Mouse (Mus musculus) hindbrain, embryonic 13.5 days (tissue): ENCODE results near the gene Hmox2. TPM values are rescaled to one million over a fixed set of nuclear protein-coding genes. Genes with fewer than 3 reads are reported as not detected.
A peak's percentile ranks its signal among the peaks of the same experiment; 100 is the strongest.

Experiments used
- ATAC-seq: fragments of 200-750 bp; cut with Nextera tagmentation; 2 replicates; pipeline ENCODE4 v1.8.0; 2017; ENCODE audit warnings: moderate TSS enrichment; ENCODE audit not compliant: low FRiP score
- H3K27ac ChIP-seq: fragments of 300-500 bp; sonication (generic); 2 replicates; pipeline ENCODE4 v1.5.1; 2015; ENCODE audit warnings: inconsistent platforms, mild to moderate bottlenecking, moderate library complexity
- H3K27me3 ChIP-seq: fragments of 300-500 bp; sonication (generic); 2 replicates; pipeline ENCODE4 v1.6.1; 2015; ENCODE audit warnings: mild to moderate bottlenecking, inconsistent platforms
- H3K36me3 ChIP-seq: fragments of 300-500 bp; sonication (generic); 2 replicates; pipeline ENCODE4 v1.6.1; 2015; ENCODE audit warnings: mild to moderate bottlenecking, inconsistent platforms
- H3K4me1 ChIP-seq: fragments of 300-500 bp; sonication (generic); replicated peaks from 2 replicates; pipeline ENCODE4 v1.6.1; 2015; ENCODE audit warnings: inconsistent platforms
- H3K4me2 ChIP-seq: fragments of 300-500 bp; sonication (generic); 2 replicates; pipeline ENCODE4 v1.6.1; 2015; ENCODE audit warnings: inconsistent platforms, mild to moderate bottlenecking, moderate library complexity
- H3K4me3 ChIP-seq: fragments of 300-500 bp; sonication (generic); 2 replicates; pipeline ENCODE4 v1.5.1; 2015; ENCODE audit warnings: mild to moderate bottlenecking, inconsistent platforms
- H3K9ac ChIP-seq: fragments of 300-500 bp; sonication (generic); 2 replicates; pipeline ENCODE4 v1.6.1; 2015; ENCODE audit warnings: mild to moderate bottlenecking, inconsistent platforms
- H3K9me3 ChIP-seq: fragments of 300-500 bp; sonication (generic); 2 replicates; pipeline ENCODE4 v1.6.1; 2016; ENCODE audit warnings: inconsistent platforms
- WGBS: fragments of 180-500 bp; shearing (Covaris S2); methylation state at CpG from one replicate; pipeline ENCODE4 v1.1.7; 2015; 5-methylcytosine and 5-hydroxymethylcytosine counted together
- polyA plus RNA-seq: library from polyadenylated mRNA; unstranded; fragments of >200 nt; fragmentation: Nextera tagmentation; extraction: Ambion mirVana; gene quantifications from 2 replicates; pipeline ENCODE4 v1.2.1, GENCODE M21; 2015

The Hmox2 gene
- polyA plus RNA-seq, 1 experiment from 2014 or later = 96.7 TPM

DNA sequence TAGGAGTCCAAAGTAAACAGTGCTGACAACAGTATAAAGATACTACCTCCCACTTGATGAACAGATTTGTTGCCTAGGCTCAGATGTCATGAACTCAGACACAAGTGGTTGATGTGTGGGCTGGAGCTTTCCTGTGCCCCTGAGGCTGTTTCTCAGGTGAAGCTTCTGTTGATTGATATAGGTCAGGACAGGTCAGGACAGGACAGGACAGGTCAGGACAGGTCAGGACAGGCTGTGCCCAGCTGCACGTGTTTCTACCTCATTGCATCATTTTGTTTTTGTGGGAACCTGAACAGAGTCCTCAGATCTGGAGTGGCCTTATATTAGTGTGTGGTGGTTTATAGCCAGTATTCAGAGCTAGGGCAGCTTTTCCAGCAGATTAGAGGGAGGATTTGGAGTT lies 23.5 kb upstream of the Hmox2 start:
- H3K4me3 ChIP-seq = no peak overlapping the region
- no peak for ATAC-seq
- WGBS = 74% methylated on average over 1 of the region's 1 CpGs

DNA sequence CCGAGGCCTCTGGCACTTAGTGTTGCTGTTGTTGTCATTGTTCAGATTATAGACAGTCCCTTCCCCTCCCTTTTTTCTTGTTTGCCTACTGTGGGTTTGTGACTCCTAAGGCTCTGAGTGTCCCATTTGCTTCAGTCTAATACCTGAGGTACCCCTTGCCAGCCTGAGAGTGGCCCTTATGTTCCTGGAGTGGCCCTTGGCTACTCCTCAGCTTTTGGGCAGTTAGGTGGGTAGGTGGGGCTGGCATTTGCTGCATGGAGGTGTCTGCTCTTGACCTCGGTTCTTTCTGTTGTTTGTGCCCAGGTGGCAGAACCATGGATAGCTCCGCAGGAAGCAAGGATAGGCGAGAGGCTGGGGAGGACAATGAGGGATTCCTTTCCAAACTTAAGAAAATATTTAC lies 20.6 kb upstream of the Hmox2 start:
- no peak for ATAC-seq

More for the DNA sequence above, 23.5 kb upstream of the Hmox2 start:
- Histone ChIP-seq H3K4me1 (no peaks in the 10 kb centered on the region), H3K36me3 (peaks cover 96% of the 10 kb centered on the region), H3K9ac (no peak overlapping the region), H3K27ac (no peak overlapping the region), H3K4me2 (no peak overlapping the region), H3K27me3 (no peaks in the 10 kb centered on the region), H3K9me3 (no peaks in the 10 kb centered on the region)

DNA sequence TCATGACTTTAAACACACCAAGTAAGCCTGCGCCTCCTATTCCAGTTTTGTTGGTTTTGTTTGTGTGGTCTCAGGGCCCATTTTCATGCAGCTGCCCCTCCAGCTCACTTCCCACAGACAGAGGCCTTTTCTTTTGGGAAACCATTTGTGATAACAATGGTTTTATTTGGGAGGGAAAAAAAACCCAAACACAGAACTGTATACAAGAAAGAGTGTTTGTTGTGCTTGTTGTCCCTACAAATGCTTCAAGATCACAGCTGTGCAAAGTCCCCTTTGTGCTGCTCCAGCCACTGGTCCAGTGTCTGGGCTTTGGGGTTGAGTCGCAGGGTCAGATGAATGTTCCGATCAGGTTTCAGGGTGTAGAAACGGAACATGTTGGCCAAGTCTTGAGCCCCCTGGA lies 15.0 kb upstream of the Hmox2 start:
- H3K4me2 ChIP-seq = no peak overlapping the region
- H3K9me3 ChIP-seq = no peaks in the 10 kb centered on the region
- no peaks in the 10 kb centered on the region for H3K4me1 ChIP-seq
- 90% methylated on average over 4 of the region's 4 CpGs for WGBS
- H3K27me3 ChIP-seq = no peaks in the 10 kb centered on the region
- H3K36me3 ChIP-seq = peaks cover 90% of the 10 kb centered on the region
- no peak overlapping the region for H3K4me3 ChIP-seq
- H3K27ac ChIP-seq = no peak overlapping the region
- H3K9ac ChIP-seq = no peak overlapping the region
- ATAC-seq = no peak

More for the DNA sequence above, 20.6 kb upstream of the Hmox2 start:
- no peak overlapping the region for H3K4me3 ChIP-seq
- H3K4me2 ChIP-seq = no peak overlapping the region
- no peaks in the 10 kb centered on the region for H3K27me3 ChIP-seq
- no peak overlapping the region for H3K27ac ChIP-seq
- no peaks in the 10 kb centered on the region for H3K9me3 ChIP-seq
- H3K36me3 ChIP-seq = peaks cover 94% of the 10 kb centered on the region
- H3K9ac ChIP-seq = no peak overlapping the region
- H3K4me1 ChIP-seq = no peaks in the 10 kb centered on the region
- WGBS = 74% methylated on average over 4 of the region's 4 CpGs

DNA sequence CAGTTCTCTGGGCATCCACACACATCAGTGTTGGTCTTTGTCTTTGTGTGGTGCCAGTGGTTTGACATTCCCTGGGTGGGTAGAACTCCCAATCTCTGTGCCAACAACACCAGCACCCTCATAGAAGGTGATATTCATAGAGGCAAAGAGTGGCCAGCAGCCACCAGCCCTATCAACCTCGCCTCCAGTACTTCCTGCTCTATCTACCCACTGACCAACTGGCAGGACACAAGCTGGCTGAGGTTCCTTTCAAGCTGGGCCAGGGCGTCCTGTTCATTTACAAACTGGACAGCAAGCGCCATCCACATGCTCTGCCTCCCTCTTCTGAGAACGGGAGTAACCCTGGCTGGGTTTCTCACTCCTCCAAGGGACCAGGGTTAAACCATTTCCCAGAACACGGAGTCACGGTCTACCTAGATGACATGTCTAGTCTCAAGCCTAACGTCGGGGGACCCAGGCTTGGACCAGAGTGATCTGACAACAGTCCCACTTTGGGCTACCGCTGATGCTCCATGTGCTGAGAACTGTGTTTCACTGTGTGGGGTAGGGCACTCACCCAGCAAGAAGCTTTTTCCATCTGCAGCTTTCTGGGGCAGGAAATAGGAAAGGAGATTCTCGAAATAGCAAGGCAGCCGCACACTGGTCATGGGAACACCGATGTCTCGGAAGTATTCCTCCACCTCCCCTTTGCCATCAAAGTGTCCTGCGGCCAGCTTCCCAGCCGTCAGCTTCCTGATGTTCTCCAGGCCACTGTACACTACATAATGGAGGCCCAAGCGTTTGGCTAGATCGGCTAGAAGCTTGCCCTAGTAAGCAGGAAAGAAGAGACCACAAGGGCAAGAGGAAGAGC lies 12.1 kb upstream of the Hmox2 start:
- Histone ChIP-seq H3K4me3 (no peak overlapping the region), H3K36me3 (peaks cover 68% of the 10 kb centered on the region), H3K27ac (no peak overlapping the region), H3K4me1 (peaks cover 10% of the 10 kb centered on the region), H3K27me3 (no peaks in the 10 kb centered on the region), H3K9ac (0 out of 2 replicates have a peak overlapping the region, but pooled peaks have one; percentile 2), H3K4me2 (no peak overlapping the region), H3K9me3 (no peaks in the 10 kb centered on the region)
- ATAC-seq = no peak
- 91% methylated on average over 17 of the region's 17 CpGs for WGBS

DNA sequence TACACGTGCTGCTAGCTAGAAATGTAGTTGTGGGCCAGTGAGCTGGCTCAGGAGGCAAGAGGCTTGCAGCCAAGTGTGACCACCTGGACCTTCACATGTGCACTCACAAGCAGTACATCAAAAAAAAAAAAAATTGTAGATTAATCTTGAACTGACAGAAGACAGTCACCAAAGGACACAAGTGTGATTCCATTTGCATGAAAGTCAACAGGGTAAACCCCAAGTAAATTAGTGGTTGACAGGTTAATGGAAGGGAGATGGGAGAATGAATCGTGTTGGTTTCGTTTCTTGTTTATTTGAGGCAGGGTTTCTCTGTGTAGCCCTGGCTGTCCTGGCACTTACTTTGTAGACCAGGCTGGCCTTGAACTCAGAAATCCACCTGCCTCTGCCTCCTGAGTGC lies 8.3 kb upstream of the Hmox2 start:
- 69% methylated on average over 3 of the region's 3 CpGs for WGBS

DNA sequence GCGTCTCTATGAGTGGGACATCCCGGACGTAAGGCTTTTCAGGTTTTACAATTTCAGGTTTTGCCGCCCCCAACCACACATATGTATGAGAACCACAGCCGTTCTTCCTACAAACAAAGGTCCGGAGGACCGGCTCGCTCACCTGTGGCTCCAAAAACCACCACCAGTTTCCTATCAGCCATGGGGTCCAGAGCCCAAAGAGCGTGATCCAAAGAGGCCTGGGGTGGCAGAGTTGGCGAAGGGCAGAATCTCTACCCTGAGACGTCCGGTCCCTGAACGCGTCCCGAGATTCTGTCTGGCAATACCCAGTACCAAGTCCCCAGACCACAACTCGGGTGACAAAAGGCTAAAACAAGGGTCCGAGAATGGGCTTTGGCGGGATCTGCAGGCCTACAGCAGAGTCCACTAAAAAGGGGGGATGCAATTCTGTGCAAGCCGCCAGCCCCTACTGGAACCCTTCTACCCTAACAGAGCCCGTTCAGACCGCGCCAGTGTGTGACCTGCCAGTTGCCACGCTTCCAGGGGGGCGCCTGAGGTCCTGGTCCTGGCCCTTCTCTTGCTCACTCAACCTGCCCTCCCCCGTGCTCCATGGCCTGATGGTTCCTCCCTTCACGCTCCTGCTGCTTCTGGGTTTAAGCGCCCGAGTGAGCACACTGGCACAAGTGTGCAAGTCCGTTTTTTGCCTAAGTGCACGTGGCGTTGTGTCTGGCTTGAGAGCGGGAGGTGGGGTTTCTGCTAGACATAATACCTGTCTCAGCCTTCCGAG lies 7.2 kb upstream of the Hmox2 start, which contains the start of gene Nmral1:
Gene Nmral1, minus strand, starts transcription at position 604 of the 766 bp plus-strand sequence.
- Histone ChIP-seq H3K9me3 (no peaks in the 10 kb centered on the region), H3K36me3 (peaks cover 26% of the 10 kb centered on the region), H3K4me1 (peaks cover 15% of the 10 kb centered on the region), H3K27ac (peak within 1 kb of the TSS; percentile 88), H3K9ac (peak within 1 kb of the TSS; percentile 77), H3K4me3 (peak within 1 kb of the TSS; percentile 65), H3K4me2 (peak within 1 kb of the TSS; percentile 71), H3K27me3 (no peaks in the 10 kb centered on the region)
- ATAC-seq = peak; percentile 85
- WGBS = 13% methylated on average over 33 of the region's 33 CpGs

More for the DNA sequence above, 8.3 kb upstream of the Hmox2 start:
- Histone ChIP-seq H3K27me3 (no peaks in the 10 kb centered on the region), H3K4me1 (peaks cover 15% of the 10 kb centered on the region), H3K36me3 (peaks cover 35% of the 10 kb centered on the region), H3K4me3 (peak overlapping the region; percentile 65), H3K9me3 (no peaks in the 10 kb centered on the region), H3K9ac (peak overlapping the region; percentile 77), H3K27ac (no peak overlapping the region), H3K4me2 (peak overlapping the region; percentile 71)
- ATAC-seq = no peak

DNA sequence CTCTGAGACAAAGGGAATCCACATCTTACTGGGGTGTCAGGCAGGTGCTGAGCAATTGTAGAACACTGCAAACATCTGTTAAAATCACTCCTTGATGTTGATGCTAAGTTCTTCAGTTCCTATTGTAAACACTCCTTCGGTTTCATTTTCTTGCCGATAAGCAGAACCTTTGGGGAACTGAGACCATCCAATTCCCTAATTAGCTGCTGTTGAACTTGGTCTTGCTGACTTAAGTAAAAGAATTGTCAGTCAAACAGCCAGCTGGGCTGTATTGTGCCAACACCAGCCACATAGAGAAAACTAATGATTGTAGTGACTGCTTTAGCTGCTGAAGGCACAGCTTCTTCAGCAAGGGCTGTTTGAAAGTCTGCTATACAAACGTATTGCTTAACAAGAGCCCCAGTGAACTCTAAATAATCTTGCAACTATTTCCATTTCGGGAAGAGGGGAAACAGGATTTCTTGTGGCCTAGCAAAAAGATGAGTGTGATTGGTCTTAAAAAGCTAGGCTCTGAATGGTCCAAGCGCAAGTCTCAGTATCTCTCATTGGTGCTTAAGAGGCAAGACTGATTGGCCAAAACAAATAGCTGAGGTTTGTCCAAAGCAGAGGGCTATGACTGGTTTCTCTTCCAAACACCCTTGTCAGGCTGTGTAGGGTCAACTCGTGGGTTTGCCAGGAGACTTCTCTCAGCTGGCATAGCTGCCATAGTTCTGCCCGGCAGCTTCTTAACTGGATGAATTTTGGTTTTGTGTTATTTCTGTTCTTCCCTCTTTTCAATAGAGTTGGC lies 3.8 kb upstream of the Hmox2 start:
- Histone ChIP-seq H3K27me3 (no peaks in the 10 kb centered on the region), H3K9ac (no peak overlapping the region), H3K27ac (no peak overlapping the region), H3K36me3 (no peaks in the 10 kb centered on the region), H3K4me2 (no peak overlapping the region), H3K4me1 (peaks cover 23% of the 10 kb centered on the region), H3K9me3 (no peaks in the 10 kb centered on the region), H3K4me3 (no peak overlapping the region)
- no peak for ATAC-seq
- 82% methylated on average over 7 of the region's 7 CpGs for WGBS

DNA sequence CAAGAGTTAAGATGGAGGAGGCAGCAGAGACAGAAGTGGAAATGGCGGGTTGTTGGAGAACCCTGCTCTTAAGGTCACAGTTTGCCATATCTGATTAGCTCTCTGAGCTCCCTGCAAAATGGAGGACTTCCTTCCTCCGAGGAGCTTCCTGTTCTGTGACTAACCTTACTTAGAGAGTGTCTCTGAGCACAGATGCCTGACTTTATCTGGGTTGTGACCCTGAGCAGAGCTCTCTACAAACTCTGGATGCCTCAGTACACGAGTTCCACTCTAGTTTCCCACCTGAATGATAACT lies 3.3 kb upstream of the Hmox2 start:
- WGBS = 75% methylated on average over 3 of the region's 3 CpGs
- Histone ChIP-seq H3K4me3 (no peak overlapping the region), H3K9ac (no peak overlapping the region), H3K4me1 (peaks cover 22% of the 10 kb centered on the region), H3K27ac (no peak overlapping the region), H3K27me3 (no peaks in the 10 kb centered on the region), H3K36me3 (no peaks in the 10 kb centered on the region), H3K4me2 (no peak overlapping the region), H3K9me3 (no peaks in the 10 kb centered on the region)
- ATAC-seq = no peak

DNA sequence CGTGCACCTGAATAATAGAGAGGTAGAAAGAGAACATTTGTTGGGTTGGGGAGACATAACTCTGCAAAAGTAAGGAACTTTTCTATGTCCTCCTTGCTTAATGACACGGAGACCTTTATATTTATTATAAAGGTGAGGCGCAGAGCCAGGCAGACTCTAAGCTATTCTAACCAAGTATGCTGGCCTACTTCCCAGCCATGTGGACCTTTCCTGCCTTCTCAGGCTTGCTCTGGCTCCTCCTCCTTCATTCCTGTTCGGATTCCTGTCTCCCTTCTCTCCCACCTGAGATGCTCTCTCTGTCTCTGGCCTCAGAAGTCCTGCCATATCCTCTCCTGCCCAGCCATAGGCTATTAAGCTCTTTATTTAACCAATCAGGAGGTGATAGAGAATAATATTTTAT lies 895 bp upstream of the Hmox2 start:
- Histone ChIP-seq H3K4me1 (peaks cover 18% of the 10 kb centered on the region), H3K27me3 (no peaks in the 10 kb centered on the region), H3K9me3 (no peaks in the 10 kb centered on the region), H3K27ac (no peak overlapping the region), H3K4me3 (no peak overlapping the region), H3K4me2 (no peak overlapping the region; the same call in 1 of the 2 replicates), H3K9ac (no peak overlapping the region), H3K36me3 (no peaks in the 10 kb centered on the region)
- 83% methylated on average over 4 of the region's 4 CpGs for WGBS
- no peak for ATAC-seq

DNA sequence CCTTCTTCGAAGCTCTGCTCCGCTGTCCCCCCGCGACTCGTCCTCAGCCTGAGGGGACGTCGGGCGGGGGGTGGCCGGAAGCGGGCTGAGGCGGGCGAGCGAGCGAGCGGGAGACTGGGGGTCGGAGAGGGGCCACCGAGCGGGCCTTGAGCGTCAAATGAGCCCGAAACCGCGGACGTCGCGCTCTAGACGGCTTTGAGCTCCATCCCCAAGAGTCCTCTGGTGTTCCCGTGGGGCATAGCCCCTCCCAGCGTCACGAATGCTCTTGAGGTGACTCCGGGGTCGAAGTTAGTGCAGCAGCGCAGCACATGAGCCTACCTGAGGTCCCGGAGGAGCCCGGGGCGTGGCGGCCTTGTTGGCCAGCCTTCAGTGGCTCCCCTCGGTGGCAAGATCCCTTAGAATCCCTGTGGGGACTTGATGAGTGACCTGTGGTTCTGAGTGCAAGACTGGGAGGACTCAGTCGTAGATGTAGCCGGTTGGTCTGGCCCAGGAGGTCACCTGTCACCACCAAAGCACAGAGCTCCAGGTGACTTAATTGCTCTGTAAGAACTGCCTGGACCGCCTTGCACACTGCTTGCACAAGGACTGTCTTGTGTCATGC lies 467 bp downstream of the Hmox2 start:
- Histone ChIP-seq H3K4me1 (peaks cover 20% of the 10 kb centered on the region), H3K9ac (peak overlapping the region; percentile 84), H3K4me2 (peak overlapping the region; percentile 86), H3K27ac (peak overlapping the region; percentile 78), H3K36me3 (no peaks in the 10 kb centered on the region), H3K9me3 (no peaks in the 10 kb centered on the region), H3K27me3 (no peaks in the 10 kb centered on the region), H3K4me3 (peak overlapping the region; percentile 69)
- ATAC-seq = no peak; the same call in none of the 2 replicates
- WGBS = 2% methylated on average over 40 of the region's 40 CpGs

DNA sequence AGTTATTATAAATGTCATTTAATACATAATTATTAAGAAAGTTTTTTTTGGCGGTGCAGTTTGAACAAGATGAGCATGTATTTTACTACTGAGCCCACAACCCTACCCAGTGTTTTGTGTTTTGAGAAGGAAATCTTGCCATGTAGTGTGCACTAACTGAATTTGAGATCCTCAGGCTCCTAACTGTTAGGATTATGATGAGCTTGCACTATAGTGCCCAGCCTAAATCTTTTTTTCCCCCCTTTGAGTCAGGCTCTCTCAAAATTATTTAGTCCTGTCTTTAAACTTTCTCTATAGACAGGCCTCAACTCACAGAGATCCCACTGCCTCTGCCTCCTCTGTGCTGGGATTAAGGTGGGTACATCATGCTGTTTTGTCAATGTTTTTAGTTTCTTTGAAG lies 1.4 kb downstream of the Hmox2 start:
- no peaks in the 10 kb centered on the region for H3K27me3 ChIP-seq
- H3K36me3 ChIP-seq = no peaks in the 10 kb centered on the region
- H3K4me3 ChIP-seq = no peak overlapping the region
- no peak overlapping the region for H3K27ac ChIP-seq
- H3K9me3 ChIP-seq = no peaks in the 10 kb centered on the region
- peaks cover 20% of the 10 kb centered on the region for H3K4me1 ChIP-seq
- 95% methylated on average over 1 of the region's 1 CpGs for WGBS
- no peak overlapping the region for H3K9ac ChIP-seq
- no peak for ATAC-seq
- H3K4me2 ChIP-seq = peak overlapping the region; percentile 86

DNA sequence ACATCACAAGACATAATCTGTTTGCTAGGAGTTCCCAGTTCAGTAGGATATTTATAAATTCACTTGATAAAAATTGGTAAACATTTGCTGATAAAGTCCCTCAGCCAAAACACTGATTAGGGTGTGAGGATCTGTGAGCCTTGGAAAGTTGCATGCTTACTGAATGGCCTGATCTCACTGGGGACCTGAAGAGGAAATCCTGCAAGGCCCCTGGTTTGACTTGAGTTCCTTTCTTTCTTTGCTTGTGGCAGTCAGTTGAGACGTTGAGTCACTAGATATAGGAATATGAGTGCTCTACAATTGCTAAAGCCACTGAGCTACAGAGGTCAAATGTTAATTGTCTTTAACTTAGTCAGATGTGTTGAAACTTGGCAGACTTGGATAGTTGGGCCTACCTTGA lies 1.8 kb downstream of the Hmox2 start:
- H3K4me2 ChIP-seq = peak overlapping the region; percentile 86; the same call in 1 of the 2 replicates
- no peak for ATAC-seq
- 90% methylated on average over 1 of the region's 1 CpGs for WGBS

More for the DNA sequence above, 1.8 kb downstream of the Hmox2 start:
- Histone ChIP-seq H3K4me1 (peaks cover 20% of the 10 kb centered on the region), H3K27ac (no peak overlapping the region), H3K9me3 (no peaks in the 10 kb centered on the region), H3K36me3 (no peaks in the 10 kb centered on the region), H3K27me3 (no peaks in the 10 kb centered on the region), H3K4me3 (no peak overlapping the region), H3K9ac (no peak overlapping the region)
